Mouse (Mus musculus): ENCODE measurements around the gene Sema6b. TPM values are rescaled to one million over a fixed set of nuclear protein-coding genes. Genes with fewer than 3 reads are reported as not detected.

The Sema6b gene
- polyA plus RNA-seq, 1 experiment from 2014 or later = 13.0 TPM

DNA sequence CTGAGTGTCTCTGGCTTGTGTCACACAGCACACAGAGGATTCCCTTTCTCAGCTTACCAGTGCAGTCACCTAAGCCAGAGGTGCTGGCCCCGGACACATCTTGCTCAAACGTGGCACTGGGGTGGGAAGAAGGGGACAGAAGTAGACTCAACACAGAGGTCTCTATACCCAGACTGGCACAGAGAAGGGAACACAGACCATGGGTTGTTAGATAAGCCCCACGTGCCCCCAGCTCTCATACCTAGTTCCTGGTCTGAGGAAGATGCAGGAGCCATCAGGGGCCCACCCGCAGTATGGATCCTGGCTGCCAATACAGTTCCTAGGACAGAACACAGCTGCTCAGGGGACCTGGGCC, 14.9 kb downstream of the Sema6b start:
- Histone ChIP-seq H3K9me3 (peaks cover 13% of the 10 kb centered on the region), H3K27ac (no peak overlapping the region), H3K4me3 (no peak overlapping the region), H3K9ac (no peak overlapping the region), H3K36me3 (peaks cover 42% of the 10 kb centered on the region), H3K27me3 (replicated peaks) (peaks cover 57% of the 10 kb centered on the region), H3K4me1 (peaks cover 12% of the 10 kb centered on the region), H3K4me2 (replicated peaks) (no peak overlapping the region)
- 86% methylated on average over 4 of the region's 4 CpGs for WGBS
- ATAC-seq (ENCODE audit: low FRiP score, low read depth) = no peak

GRCm38 (mm10) chr17:56124377-56125275, 15.5 kb downstream of the Sema6b start:
- H3K9ac ChIP-seq = peak overlapping the region; percentile 35; the same call in 1 of the 2 replicates
- peaks cover 41% of the 10 kb centered on the region for H3K36me3 ChIP-seq
- H3K4me2 ChIP-seq (replicated peaks) = peak overlapping the region; percentile 58
- ATAC-seq (ENCODE audit: low FRiP score, low read depth) = no peak
- peaks cover 60% of the 10 kb centered on the region for H3K27me3 ChIP-seq (replicated peaks)
- peak overlapping the region; percentile 25 for H3K4me3 ChIP-seq
- no peak overlapping the region for H3K27ac ChIP-seq
- H3K4me1 ChIP-seq = peaks cover 14% of the 10 kb centered on the region
- H3K9me3 ChIP-seq = peaks cover 13% of the 10 kb centered on the region
- WGBS = 8% methylated on average over 59 of the region's 59 CpGs

- Histone ChIP-seq H3K4me3 (peak overlapping the region; percentile 25), H3K9me3 (peaks cover 13% of the 10 kb centered on the region), H3K4me1 (peaks cover 14% of the 10 kb centered on the region), H3K9ac (no peak overlapping the region), H3K27me3 (replicated peaks) (peaks cover 68% of the 10 kb centered on the region), H3K36me3 (peaks cover 35% of the 10 kb centered on the region), H3K4me2 (replicated peaks) (peak overlapping the region; percentile 58), H3K27ac (no peak overlapping the region)
- ATAC-seq (ENCODE audit: low FRiP score, low read depth) = 0 out of 2 replicates have a peak, but pooled peaks have one; percentile 17
- WGBS = 37% methylated on average over 59 of the region's 59 CpGs
Observed at GRCm38 (mm10) chr17:56123681-56124340, 16.3 kb downstream of the Sema6b start.

DNA sequence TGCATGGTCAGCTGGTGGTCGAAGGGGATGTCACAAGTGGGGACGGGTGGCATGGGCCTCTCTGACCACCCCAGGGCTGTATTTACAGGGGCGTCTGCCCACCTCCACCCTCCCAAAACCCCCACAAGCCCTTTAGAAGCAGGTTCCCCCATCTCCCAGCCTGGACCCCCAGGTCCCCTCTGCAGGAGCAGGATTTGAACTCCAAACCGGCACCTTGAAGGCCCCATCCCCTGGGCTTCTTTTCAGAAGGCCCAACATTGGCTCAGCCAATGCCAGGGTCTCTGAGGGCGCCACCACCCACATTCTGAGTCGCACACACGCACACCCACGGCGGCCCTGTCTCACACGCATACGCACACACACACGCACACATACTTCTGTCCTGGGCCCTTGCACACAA, 17.0 kb downstream of the Sema6b start:
- peaks cover 14% of the 10 kb centered on the region for H3K4me1 ChIP-seq

DNA sequence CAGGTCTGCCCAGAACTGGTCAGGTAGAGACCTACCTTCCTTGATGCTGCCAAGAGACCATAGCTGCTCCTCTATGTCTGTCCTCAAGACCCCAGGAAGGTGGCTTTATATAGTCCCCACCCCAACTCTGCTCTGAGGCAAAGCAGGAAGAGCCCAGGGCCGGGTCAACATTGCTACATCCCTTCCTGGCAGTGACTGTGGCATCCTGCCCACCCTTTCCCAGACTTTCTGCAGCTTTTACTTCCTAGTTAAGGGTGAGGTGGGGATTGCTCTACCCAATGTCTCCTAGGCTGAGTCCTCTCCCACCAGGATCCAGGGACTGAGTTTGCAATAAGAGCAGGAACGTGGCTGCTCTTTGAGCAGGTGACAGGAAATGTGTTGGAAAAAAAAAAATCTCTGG, 18.3 kb downstream of the Sema6b start, which contains the start of gene Lrg1:
Gene Lrg1 (minus strand): TSS at position 176 of the 400 bp plus-strand sequence.
- no peak within 1 kb of the TSS for H3K9ac ChIP-seq
- 64% methylated on average over 2 of the region's 2 CpGs for WGBS
- H3K4me2 ChIP-seq (replicated peaks) = no peak within 1 kb of the TSS
- ATAC-seq (ENCODE audit: low FRiP score, low read depth) = no peak
- H3K27ac ChIP-seq = no peak within 1 kb of the TSS
- H3K27me3 ChIP-seq (replicated peaks) = peaks cover 84% of the 10 kb centered on the region
- H3K36me3 ChIP-seq = peaks cover 19% of the 10 kb centered on the region
- H3K9me3 ChIP-seq = peaks cover 13% of the 10 kb centered on the region
- peaks cover 19% of the 10 kb centered on the region for H3K4me1 ChIP-seq
- H3K4me3 ChIP-seq = no peak within 1 kb of the TSS

More for the DNA sequence above, 17.0 kb downstream of the Sema6b start:
- Histone ChIP-seq H3K4me2 (replicated peaks) (no peak overlapping the region), H3K27me3 (replicated peaks) (peaks cover 74% of the 10 kb centered on the region), H3K4me3 (no peak overlapping the region), H3K27ac (no peak overlapping the region), H3K9ac (no peak overlapping the region), H3K9me3 (peaks cover 13% of the 10 kb centered on the region), H3K36me3 (peaks cover 32% of the 10 kb centered on the region)
- no peak for ATAC-seq (ENCODE audit: low FRiP score, low read depth)
- 84% methylated on average over 12 of the region's 12 CpGs for WGBS

DNA sequence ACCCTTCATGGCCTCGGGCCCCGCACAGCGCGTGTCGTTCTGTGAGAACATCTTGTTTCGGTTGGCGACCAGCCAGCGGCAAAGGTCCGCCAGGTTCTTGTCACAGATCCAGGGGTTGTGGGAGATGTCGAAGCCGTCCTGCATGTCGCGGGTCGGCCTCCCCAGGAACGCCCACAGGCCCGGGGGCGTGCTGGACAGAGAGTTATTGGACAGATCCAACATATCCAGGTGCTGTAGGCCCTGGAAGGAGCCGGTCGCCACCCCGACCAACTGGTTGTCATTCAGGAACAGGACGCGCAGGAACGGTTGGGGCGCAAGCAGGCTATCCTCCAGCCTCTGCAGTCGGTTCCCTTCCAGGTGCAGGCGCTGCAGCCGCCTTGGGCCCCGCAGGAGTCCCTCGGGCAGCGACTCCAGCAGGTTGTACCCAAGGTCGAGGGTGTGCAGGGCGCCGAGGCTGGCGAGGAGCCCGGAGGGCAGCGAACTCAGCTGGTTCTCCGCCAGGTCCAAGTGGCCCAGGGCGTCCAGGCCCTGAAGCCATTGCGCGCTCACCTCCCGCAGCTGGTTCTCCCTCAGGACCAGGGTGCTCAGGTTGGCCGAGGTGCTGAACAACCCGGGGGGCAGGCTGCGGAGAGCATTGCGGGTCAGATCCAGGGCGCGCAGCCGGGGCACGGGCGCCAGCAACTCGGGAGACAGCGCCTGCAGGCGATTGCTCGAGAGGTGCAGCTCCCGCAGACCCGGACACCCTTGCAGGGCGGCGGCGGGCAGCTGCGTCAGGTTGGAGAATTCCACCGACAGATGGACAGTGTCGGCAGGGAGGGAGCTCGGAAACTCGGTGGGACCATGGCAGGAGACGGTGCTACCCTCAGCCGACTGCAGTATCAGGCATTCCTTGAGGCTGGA, 19.9 kb downstream of the Sema6b start:
- ATAC-seq (ENCODE audit: low FRiP score, low read depth) = no peak
- Histone ChIP-seq H3K9me3 (peaks cover 13% of the 10 kb centered on the region), H3K27me3 (replicated peaks) (peaks cover 89% of the 10 kb centered on the region), H3K9ac (no peak overlapping the region), H3K36me3 (peaks cover 10% of the 10 kb centered on the region), H3K4me1 (peaks cover 19% of the 10 kb centered on the region), H3K27ac (no peak overlapping the region), H3K4me2 (replicated peaks) (peak overlapping the region; percentile 20; the same call in 1 of the 2 replicates), H3K4me3 (no peak overlapping the region)
- 11% methylated on average over 66 of the region's 66 CpGs for WGBS

DNA sequence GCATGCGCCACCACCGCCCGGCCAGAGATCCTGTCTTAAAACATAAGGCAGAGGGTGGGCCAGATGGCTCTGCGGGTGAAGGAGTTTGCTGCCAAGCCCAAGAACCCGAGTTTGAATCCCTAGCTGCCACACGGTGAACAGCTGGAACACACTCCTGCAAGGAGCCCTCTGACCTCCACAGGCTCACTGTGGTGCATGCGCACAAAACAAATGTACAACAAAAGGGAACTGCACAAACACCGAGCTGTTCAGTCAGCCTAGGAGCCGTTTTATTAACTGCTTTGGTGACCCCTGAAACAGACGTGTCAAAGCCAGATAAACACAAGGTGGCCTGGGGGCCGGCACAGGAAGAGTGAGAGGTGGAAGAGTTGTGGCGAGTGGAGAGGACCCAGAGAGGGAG, 20.7 kb downstream of the Sema6b start:
- Histone ChIP-seq H3K4me1 (peaks cover 18% of the 10 kb centered on the region), H3K9ac (no peak overlapping the region), H3K4me2 (replicated peaks) (0 out of 2 replicates have a peak overlapping the region, but pooled peaks have one; percentile 9), H3K36me3 (peaks cover 8% of the 10 kb centered on the region), H3K4me3 (no peak overlapping the region), H3K27ac (no peak overlapping the region), H3K27me3 (replicated peaks) (peaks cover 84% of the 10 kb centered on the region), H3K9me3 (peaks cover 13% of the 10 kb centered on the region)
- WGBS = 41% methylated on average over 12 of the region's 12 CpGs
- no peak for ATAC-seq (ENCODE audit: low FRiP score, low read depth)

- H3K27me3 ChIP-seq (replicated peaks) = peaks cover 66% of the 10 kb centered on the region
- no peaks in the 10 kb centered on the region for H3K36me3 ChIP-seq
- H3K4me3 ChIP-seq = peak within 1 kb of the TSS; percentile 20; the same call in 1 of the 2 replicates
- peaks cover 12% of the 10 kb centered on the region for H3K4me1 ChIP-seq
- H3K9ac ChIP-seq = 0 out of 2 replicates have a peak within 1 kb of the TSS, but pooled peaks have one; percentile 30
- 0 out of 2 replicates have a peak, but pooled peaks have one; percentile 32 for ATAC-seq (ENCODE audit: low FRiP score, low read depth)
- H3K27ac ChIP-seq = no peak within 1 kb of the TSS
- H3K9me3 ChIP-seq = peaks cover 6% of the 10 kb centered on the region
- WGBS = 3% methylated on average over 27 of the region's 27 CpGs
- peak within 1 kb of the TSS; percentile 58 for H3K4me2 ChIP-seq (replicated peaks)
Observed at GRCm38 (mm10) chr17:56117251-56117710, 22.9 kb downstream of the Sema6b start, which contains the start of gene Plin5. Plin5 (minus strand) TSS chr17:56117596.

GRCm38 (mm10) chr17:56116193-56116592, 23.9 kb downstream of the Sema6b start:
- no peak for ATAC-seq (ENCODE audit: low FRiP score, low read depth)
- H3K4me1 ChIP-seq = peaks cover 12% of the 10 kb centered on the region
- H3K4me3 ChIP-seq = no peak overlapping the region
- no peaks in the 10 kb centered on the region for H3K9me3 ChIP-seq
- no peak overlapping the region for H3K9ac ChIP-seq
- peaks cover 56% of the 10 kb centered on the region for H3K27me3 ChIP-seq (replicated peaks)
- no peak overlapping the region for H3K27ac ChIP-seq
- 75% methylated on average over 10 of the region's 10 CpGs for WGBS
- no peak overlapping the region for H3K4me2 ChIP-seq (replicated peaks)
- H3K36me3 ChIP-seq = no peaks in the 10 kb centered on the region

DNA sequence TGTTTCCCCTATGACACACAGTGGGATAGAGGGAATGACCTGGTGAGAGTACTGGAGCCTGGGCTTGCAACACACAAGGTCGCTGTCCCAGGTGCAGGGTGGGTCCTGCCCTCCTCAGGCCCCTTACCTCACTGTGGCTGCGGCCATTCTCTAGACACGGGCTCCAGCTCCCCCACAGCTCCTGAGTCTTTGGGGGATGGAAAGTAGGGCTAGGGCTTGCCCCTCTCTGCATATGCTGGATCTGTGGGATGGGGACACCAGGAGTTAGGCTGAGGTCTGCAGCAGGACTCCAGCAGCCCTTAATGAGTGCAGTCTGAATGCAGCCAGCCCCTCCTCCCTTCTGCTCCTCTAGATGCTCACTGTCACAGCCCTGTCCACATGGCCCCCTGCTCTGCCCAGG, 27.4 kb downstream of the Sema6b start:
- H3K4me1 ChIP-seq = peaks cover 5% of the 10 kb centered on the region
- H3K9ac ChIP-seq = no peak overlapping the region
- no peaks in the 10 kb centered on the region for H3K36me3 ChIP-seq
- no peak overlapping the region for H3K4me2 ChIP-seq (replicated peaks)
- 71% methylated on average over 3 of the region's 3 CpGs for WGBS
- H3K27me3 ChIP-seq (replicated peaks) = peaks cover 24% of the 10 kb centered on the region
- H3K4me3 ChIP-seq = no peak overlapping the region
- no peak for ATAC-seq (ENCODE audit: low FRiP score, low read depth)
- no peak overlapping the region for H3K27ac ChIP-seq
- H3K9me3 ChIP-seq = no peaks in the 10 kb centered on the region

DNA sequence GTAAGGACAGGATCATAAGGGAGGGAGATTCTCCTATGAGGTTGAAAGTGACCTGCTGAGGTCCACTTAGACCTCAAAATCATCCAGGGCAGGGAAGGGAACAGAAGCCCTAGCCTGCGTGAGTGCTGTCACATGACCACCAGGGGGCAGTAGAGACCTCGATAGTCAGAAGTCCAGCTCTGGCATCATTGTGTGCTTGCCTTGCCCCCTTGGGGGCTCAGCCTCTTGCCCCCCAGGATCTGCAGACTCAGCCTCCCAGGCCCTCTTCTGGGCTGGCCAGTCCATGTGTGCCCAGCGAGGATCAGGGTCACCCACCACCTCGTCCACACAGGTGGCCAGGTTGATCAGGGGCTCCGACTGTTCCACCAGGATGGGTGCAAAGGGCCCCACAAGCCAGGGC, 28.3 kb downstream of the Sema6b start:
- Histone ChIP-seq H3K4me2 (replicated peaks) (no peak overlapping the region), H3K4me3 (no peak overlapping the region), H3K27ac (no peak overlapping the region), H3K4me1 (no peaks in the 10 kb centered on the region), H3K9me3 (no peaks in the 10 kb centered on the region), H3K27me3 (replicated peaks) (peaks cover 16% of the 10 kb centered on the region), H3K36me3 (no peaks in the 10 kb centered on the region), H3K9ac (no peak overlapping the region)
- ATAC-seq (ENCODE audit: low FRiP score, low read depth) = peak; percentile 45; the same call in 1 of the 2 replicates
- 51% methylated on average over 5 of the region's 5 CpGs for whole genome bisulfite sequencing
